Mouse (Mus musculus) forebrain, embryonic 15.5 days (tissue): ENCODE measurements at regions not wholly inside any gene's neighbourhood (a gene's known extent, or its start where the extent isn't known, plus 50 kb on each side); places are given as distances from the start of the nearest gene placed in this dataset.
A peak's percentile ranks its signal among the peaks of the same experiment; 100 is the strongest.

Experiments
- ATAC-seq: fragments of 200-750 bp; cut with Nextera tagmentation; replicated peaks from 2 replicates; pipeline ENCODE4 v1.8.0; 2017; ENCODE audit warnings: mild to moderate bottlenecking, moderate TSS enrichment, moderate library complexity
- H3K27ac ChIP-seq: fragments of 300-500 bp; sonication (generic); replicated peaks from 2 replicates; pipeline ENCODE4 v1.5.1; 2015; ENCODE audit warnings: mild to moderate bottlenecking, inconsistent platforms
- H3K27me3 ChIP-seq: fragments of 300-500 bp; sonication (generic); 2 replicates; pipeline ENCODE4 v1.6.1; 2015; ENCODE audit warnings: inconsistent platforms
- H3K36me3 ChIP-seq: fragments of 300-500 bp; sonication (generic); 2 replicates; pipeline ENCODE4 v1.6.1; 2015; ENCODE audit warnings: mild to moderate bottlenecking, inconsistent platforms
- H3K4me1 ChIP-seq: fragments of 300-500 bp; sonication (generic); 2 replicates; pipeline ENCODE4 v1.6.1; 2015; ENCODE audit warnings: inconsistent platforms
- H3K4me2 ChIP-seq: fragments of 300-500 bp; sonication (generic); replicated peaks from 2 replicates; pipeline ENCODE4 v1.6.1; 2015; ENCODE audit warnings: mild to moderate bottlenecking, inconsistent platforms
- H3K4me3 ChIP-seq: fragments of 300-500 bp; sonication (generic); 2 replicates; pipeline ENCODE4 v1.5.1; 2015; ENCODE audit warnings: mild to moderate bottlenecking, inconsistent platforms
- H3K9ac ChIP-seq: fragments of 300-500 bp; sonication (generic); replicated peaks from 2 replicates; pipeline ENCODE4 v1.6.1; 2015; ENCODE audit warnings: mild to moderate bottlenecking, inconsistent platforms
- H3K9me3 ChIP-seq: fragments of 300-500 bp; sonication (generic); 2 replicates; pipeline ENCODE4 v1.6.1; 2016; ENCODE audit warnings: inconsistent platforms
- WGBS: fragments of 180-500 bp; shearing (Covaris S2); methylation state at CpG from one replicate; pipeline ENCODE4 v1.1.7; 2015; ENCODE audit warnings: mixed read lengths; 5-methylcytosine and 5-hydroxymethylcytosine counted together

DNA sequence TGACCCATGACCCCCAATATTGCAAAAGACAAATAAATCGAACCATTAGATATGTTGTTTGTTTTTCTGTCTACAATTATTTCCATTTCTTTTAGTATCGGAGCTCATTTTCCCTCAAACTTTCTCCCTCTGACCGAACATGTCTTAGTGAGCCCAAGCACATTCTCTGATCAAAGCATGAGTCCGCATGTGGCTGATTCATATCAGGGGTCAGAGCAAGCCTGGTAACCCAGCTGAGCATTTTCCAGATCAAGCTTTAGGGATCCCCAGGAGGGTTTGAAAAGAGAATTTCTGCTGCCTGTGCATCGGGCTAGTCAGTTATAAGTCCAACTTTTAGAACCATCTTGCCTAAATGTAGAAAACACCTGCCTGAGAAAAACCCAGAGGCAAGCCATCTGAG, 350.6 kb downstream of the Ccser2 start:
- H3K4me1 ChIP-seq, result no peaks in the 10 kb centered on the region
- H3K4me2 ChIP-seq, result no peak overlapping the region
- H3K27ac ChIP-seq, result no peak overlapping the region
- H3K9ac ChIP-seq, result no peak overlapping the region
- H3K27me3 ChIP-seq, result no peaks in the 10 kb centered on the region
- H3K36me3 ChIP-seq, result no peaks in the 10 kb centered on the region
- no peak for ATAC-seq
- H3K9me3 ChIP-seq, result no peaks in the 10 kb centered on the region
- no peak overlapping the region for H3K4me3 ChIP-seq
- WGBS, result 84% methylated on average over 5 of the region's 5 CpGs

DNA sequence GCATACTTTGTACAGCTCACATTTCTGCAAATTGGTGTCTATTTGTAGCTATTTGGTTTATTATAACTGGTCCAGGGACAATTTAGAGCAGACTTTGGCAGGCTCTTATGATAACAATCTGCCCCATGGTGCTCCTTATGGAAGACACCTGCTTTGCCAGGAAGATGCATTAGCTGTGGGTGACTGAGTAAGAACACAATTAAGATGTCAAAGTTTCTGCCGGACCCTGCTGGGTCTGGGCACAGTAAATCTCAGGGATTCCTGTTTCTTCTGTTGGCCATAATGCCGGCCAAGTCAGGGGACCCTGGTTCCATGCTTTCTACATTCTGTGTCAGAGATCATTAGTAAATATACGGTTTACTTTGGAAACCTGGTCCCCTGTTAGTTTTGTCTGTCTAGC, 353.7 kb downstream of the Ccser2 start:
- Histone ChIP-seq H3K27me3 (no peaks in the 10 kb centered on the region), H3K4me3 (no peak overlapping the region), H3K9me3 (no peaks in the 10 kb centered on the region), H3K9ac (no peak overlapping the region), H3K36me3 (no peaks in the 10 kb centered on the region), H3K4me2 (no peak overlapping the region), H3K27ac (no peak overlapping the region), H3K4me1 (no peaks in the 10 kb centered on the region)
- ATAC-seq, result no peak
- 86% methylated on average over 3 of the region's 3 CpGs for WGBS

DNA sequence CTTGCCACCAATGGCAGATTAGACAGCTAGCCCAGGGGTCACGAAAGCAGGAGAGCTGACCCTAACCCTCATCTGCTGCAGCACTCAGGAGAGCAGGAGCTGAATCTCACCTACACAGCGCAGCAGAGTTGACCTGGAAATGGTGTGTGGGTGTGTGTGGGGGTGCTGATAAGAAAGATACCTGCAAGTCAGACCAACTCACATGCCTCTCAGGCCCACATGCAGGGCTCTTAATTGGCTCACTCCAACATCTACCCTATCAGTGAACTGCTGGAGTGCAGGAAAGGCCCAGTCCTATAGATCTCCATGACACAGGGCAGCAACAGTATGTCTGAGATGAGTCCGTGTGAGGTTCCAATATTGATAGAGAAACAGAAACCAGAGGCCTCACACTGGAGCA, 355.7 kb downstream of the Ccser2 start:
- Histone ChIP-seq H3K36me3 (no peaks in the 10 kb centered on the region), H3K4me1 (no peaks in the 10 kb centered on the region), H3K9ac (no peak overlapping the region), H3K4me2 (no peak overlapping the region), H3K27me3 (no peaks in the 10 kb centered on the region), H3K4me3 (no peak overlapping the region), H3K27ac (no peak overlapping the region), H3K9me3 (no peaks in the 10 kb centered on the region)
- ATAC-seq, result no peak
- 92% methylated on average over 3 of the region's 3 CpGs for whole genome bisulfite sequencing

DNA sequence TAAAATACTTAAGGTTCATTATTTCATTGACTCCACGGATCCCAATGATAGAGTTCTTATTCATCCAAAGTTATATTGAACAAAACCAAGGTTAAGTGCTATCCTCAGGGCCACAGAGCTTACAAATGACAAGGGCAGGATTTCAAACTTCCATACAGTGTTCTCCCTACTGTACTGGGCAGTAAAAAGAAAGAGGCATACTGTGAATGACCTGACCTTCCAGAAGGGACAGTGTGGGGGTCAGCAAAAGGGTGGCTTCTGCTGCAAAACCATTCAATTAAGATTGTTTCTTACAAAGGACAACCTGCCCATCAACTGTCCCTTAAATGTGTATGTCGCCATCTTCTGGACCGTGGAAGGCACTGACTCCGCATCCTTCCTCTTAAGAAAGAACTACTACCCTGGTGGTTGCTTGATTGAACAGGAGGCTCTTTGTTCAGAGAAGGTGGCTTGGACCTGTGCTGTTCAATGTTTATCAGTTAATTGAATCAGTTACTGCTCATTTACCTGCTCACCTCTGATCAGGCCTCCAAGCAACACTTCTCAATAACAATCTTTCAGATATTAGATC, 384.4 kb downstream of the Ccser2 start:
- no peaks in the 10 kb centered on the region for H3K36me3 ChIP-seq
- no peak overlapping the region for H3K9ac ChIP-seq
- 47% methylated on average over 4 of the region's 4 CpGs for WGBS
- H3K9me3 ChIP-seq, result no peaks in the 10 kb centered on the region
- H3K4me3 ChIP-seq, result no peak overlapping the region
- no peaks in the 10 kb centered on the region for H3K27me3 ChIP-seq
- H3K27ac ChIP-seq, result no peak overlapping the region
- 0 out of 2 replicates have a peak, but pooled peaks have one; percentile 8 for ATAC-seq
- no peaks in the 10 kb centered on the region for H3K4me1 ChIP-seq
- H3K4me2 ChIP-seq, result no peak overlapping the region

DNA sequence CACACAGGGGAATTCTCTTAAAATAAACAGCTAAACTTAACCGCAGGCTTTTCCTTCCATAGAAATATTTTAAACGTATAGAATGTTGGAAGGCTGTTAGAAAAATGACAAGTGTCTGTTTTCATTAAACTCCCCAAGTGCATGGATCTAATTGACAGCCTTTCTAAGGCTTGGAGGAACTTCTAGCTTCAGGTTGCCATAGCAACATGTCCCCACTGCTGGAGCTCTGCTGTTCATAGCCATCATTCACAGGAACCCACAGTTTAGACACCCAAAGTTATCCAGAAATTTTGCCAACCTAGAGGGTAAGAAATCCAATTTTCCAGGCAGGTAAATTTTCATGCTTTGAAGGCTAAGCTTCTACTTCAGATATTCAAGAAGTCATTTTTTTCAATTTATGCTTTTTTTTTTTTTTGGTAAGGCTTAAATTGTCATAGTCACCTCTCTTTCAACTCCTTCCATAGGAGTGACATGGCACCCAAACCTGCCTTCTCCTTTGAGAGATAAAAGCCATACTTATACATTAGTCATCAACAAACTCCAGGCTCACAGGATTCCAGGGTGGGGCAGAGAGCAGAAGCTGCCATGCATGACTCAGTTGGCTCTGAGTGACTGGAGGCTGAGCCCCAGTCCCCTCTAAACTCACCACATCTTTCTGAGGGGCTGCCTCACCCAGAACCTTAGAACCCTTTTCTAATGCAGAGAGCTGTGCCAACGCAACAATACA, 385.1 kb downstream of the Ccser2 start:
- H3K9ac ChIP-seq, result no peak overlapping the region
- H3K27ac ChIP-seq, result no peak overlapping the region
- no peaks in the 10 kb centered on the region for H3K4me1 ChIP-seq
- WGBS, result 72% methylated on average over 3 of the region's 3 CpGs
- H3K9me3 ChIP-seq, result no peaks in the 10 kb centered on the region
- ATAC-seq, result 0 out of 2 replicates have a peak, but pooled peaks have one; percentile 63
- H3K27me3 ChIP-seq, result no peaks in the 10 kb centered on the region
- no peaks in the 10 kb centered on the region for H3K36me3 ChIP-seq
- no peak overlapping the region for H3K4me2 ChIP-seq
- no peak overlapping the region for H3K4me3 ChIP-seq

DNA sequence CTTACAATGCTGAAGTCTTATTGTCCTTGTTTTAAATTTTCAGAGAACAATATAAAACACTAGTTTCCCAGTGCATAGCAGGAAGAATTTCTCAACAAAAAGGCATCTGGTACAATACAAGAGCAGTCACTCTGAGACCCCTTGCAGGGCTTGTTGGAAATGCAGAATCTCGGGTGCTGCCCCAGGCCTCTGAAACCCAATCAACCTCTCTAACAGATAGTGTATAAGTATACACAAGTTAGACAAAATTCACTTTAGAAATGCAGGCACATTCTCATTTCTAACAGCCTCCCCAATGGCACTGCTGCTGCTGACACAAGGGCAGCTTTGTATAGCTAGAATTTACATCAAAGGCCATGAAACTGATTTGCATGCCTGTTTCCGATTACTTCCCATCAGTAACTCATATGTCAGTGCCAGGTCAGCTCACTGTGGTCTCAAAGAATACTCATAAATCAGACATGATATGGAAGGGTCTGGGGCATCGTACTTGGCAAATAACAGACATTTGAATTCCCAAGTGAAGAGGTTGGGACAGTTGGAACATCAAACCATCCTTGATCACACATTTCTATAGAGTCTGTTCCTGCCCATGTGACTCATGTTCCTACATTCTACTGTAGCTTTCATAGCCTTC, 405.2 kb downstream of the Ccser2 start:
- Histone ChIP-seq H3K27ac (no peak overlapping the region), H3K4me3 (no peak overlapping the region)

DNA sequence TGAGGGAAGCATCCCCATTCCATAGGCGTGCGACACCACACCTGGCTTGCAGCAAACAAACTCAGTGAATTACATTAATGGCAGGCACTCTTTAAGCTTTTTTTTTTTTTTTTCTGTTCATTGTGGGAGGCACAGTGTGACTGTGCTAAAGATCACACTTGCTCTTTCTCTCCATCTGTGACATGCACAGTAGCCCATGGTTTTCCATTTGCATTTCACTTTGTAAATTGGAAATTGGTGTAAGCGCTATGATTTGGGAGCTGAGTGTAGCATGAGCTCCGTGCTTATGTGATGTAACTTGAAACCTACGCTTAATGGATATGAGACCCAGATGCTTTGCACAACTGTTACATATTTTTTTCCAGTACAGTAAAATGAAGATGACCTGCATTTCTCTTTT, 431.2 kb downstream of the Ccser2 start:
- WGBS, result 91% methylated on average over 5 of the region's 5 CpGs
- Histone ChIP-seq H3K36me3 (no peaks in the 10 kb centered on the region), H3K4me2 (no peak overlapping the region), H3K9me3 (no peaks in the 10 kb centered on the region), H3K4me1 (no peaks in the 10 kb centered on the region), H3K27me3 (no peaks in the 10 kb centered on the region), H3K4me3 (no peak overlapping the region), H3K27ac (no peak overlapping the region), H3K9ac (no peak overlapping the region)
- ATAC-seq, result no peak

More for the DNA sequence above, 405.2 kb downstream of the Ccser2 start:
- Histone ChIP-seq H3K4me1 (no peaks in the 10 kb centered on the region), H3K4me2 (no peak overlapping the region), H3K9ac (no peak overlapping the region), H3K9me3 (no peaks in the 10 kb centered on the region), H3K27me3 (no peaks in the 10 kb centered on the region), H3K36me3 (no peaks in the 10 kb centered on the region)
- no peak for ATAC-seq
- WGBS, result 60% methylated on average over 3 of the region's 3 CpGs

DNA sequence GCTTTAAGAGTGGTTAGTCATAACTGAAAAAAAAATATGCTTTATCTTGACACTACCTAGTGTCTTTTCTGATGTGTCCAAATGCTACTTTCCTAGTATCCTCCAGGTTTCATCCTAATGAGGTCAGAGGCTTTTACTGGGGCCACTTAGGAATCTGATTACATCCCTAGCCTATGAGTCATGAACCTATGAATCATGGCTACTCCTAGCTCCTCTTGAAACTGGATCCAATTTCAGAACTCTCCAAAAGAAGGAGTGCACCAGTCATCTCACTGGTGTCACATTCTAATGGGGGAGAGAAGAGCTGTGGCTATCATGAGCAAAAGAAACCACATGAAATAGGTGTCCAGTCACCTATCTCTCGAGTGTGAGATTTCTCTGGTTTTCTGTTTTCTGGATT, 432.6 kb downstream of the 4930474N05Rik start:
- no peaks in the 10 kb centered on the region for H3K4me1 ChIP-seq
- no peaks in the 10 kb centered on the region for H3K27me3 ChIP-seq
- H3K9ac ChIP-seq, result no peak overlapping the region
- no peak overlapping the region for H3K4me2 ChIP-seq
- H3K27ac ChIP-seq, result no peak overlapping the region
- no peak overlapping the region for H3K4me3 ChIP-seq
- ATAC-seq, result no peak
- H3K36me3 ChIP-seq, result no peaks in the 10 kb centered on the region
- H3K9me3 ChIP-seq, result no peaks in the 10 kb centered on the region
- 96% methylated on average over 1 of the region's 1 CpGs for WGBS

DNA sequence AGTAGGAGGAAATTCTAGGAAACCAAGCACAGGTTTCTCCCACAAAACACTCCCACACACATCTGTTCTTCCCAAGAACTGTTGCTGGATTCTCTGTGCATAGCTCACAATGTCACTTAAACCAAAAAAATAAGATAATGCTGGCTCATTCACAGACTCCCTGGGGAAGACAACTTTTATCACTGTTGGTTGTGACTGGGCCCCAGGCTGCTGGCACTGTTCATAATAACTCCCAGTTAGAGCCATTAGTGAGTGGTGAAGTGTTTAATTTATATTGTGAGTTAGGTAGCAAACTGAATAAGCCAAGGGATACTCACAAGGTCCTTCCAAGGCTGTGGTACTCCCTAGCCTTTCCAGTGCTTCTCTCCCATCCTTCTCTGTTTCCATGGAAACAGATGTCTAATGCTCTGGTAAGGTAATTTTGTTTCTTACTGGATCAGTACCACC, 430.9 kb downstream of the 4930474N05Rik start:
- H3K9me3 ChIP-seq, result no peaks in the 10 kb centered on the region
- ATAC-seq, result no peak
- H3K36me3 ChIP-seq, result no peaks in the 10 kb centered on the region
- H3K4me2 ChIP-seq, result no peak overlapping the region
- no peak overlapping the region for H3K9ac ChIP-seq
- no peak overlapping the region for H3K4me3 ChIP-seq
- H3K27me3 ChIP-seq, result no peaks in the 10 kb centered on the region
- no peak overlapping the region for H3K27ac ChIP-seq
- no peaks in the 10 kb centered on the region for H3K4me1 ChIP-seq

DNA sequence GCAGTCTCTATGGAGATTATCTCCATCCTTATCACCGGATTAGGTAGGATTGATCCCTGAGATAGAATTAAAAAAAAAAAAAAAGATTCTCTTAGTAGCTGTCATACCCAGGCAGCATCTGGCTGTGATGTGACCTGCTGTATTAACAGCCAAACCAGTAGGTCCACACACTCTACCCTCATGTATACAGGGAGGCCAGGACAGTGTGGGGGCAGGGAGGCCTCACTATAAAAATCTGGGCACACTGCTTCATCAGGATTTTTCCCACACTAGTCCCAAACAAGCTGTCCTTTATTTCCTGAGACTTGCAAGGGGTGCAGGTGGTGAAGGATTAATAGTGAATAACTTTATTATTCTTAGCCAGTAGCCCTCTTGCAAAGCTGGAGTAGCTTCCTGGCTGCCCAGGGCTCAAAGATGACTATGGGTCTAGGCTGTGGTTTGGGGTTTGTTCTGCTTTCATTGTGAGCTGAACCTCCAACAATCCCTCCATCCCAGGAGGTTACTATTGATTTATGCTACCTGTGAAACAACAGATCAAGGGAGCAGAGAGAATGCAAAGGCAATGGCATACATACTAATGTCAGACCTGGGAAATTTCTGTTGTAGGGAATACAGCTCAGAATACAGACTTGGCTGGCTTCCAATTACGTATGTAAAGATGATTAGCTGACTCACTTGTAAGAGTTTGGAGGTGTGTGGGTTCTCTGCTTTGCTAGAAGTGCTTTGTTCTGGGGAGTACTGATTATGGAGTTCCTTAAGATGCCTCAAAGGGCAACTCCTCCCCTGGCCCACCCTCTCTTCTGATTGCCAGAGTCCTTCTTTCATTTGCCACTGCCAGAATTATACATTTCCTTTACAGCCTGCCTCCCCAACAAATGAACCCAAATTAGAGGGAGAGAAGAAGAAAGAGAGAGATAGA, 407.6 kb downstream of the 4930474N05Rik start:
- Histone ChIP-seq H3K27ac (no peak overlapping the region), H3K4me1 (no peaks in the 10 kb centered on the region), H3K9ac (no peak overlapping the region), H3K27me3 (no peaks in the 10 kb centered on the region), H3K36me3 (no peaks in the 10 kb centered on the region), H3K4me2 (no peak overlapping the region), H3K4me3 (no peak overlapping the region), H3K9me3 (no peaks in the 10 kb centered on the region)
- 0 out of 2 replicates have a peak, but pooled peaks have one; percentile 23 for ATAC-seq
- WGBS, result 47% methylated on average over 2 of the region's 2 CpGs

DNA sequence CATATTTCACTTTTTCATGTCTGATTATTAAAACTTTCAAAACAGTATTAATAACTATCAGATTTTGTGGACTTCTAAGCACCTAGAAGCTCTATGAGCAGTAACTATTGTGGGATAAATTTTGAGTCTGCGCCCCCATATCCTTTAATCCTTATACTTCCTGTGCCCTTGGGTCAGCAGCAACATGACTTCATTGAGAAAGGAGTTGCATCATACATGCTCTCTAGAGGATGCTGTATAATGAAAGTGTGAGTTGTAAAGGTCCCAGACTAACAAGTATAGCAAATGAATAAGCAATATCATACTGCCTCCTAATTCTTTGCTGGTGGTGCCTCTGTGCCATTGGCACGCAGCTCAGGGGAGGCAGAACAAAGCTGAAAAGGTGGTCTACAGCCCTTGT, 404.6 kb downstream of the 4930474N05Rik start:
- Histone ChIP-seq H3K4me3 (no peak overlapping the region), H3K9ac (no peak overlapping the region), H3K4me1 (no peaks in the 10 kb centered on the region), H3K9me3 (no peaks in the 10 kb centered on the region), H3K27me3 (no peaks in the 10 kb centered on the region), H3K4me2 (no peak overlapping the region), H3K36me3 (no peaks in the 10 kb centered on the region), H3K27ac (no peak overlapping the region)
- ATAC-seq, result no peak
- WGBS, result 77% methylated on average over 2 of the region's 2 CpGs

DNA sequence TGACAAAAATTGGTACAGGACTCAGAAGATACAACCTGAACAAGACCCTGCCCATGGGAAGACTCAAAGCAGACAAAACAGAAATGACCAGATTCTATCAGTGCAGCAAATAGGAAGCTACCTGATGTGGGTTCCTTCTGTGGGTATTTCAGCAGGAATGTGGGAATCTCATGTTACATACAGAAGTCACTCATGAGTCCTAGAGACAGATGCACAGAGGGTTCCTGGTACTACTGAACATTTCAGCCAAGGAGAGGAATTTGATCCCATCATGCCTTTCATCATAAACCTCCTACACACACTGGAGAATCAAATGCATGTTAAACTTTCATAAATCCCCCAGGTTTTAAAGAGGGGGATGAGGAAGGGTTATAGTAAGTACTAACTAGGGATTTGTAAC, 390.8 kb downstream of the 4930474N05Rik start:
- Histone ChIP-seq H3K36me3 (no peaks in the 10 kb centered on the region), H3K4me2 (no peak overlapping the region), H3K4me1 (no peaks in the 10 kb centered on the region), H3K9me3 (no peaks in the 10 kb centered on the region), H3K27ac (no peak overlapping the region), H3K4me3 (no peak overlapping the region), H3K27me3 (no peaks in the 10 kb centered on the region), H3K9ac (no peak overlapping the region)
- no peak for ATAC-seq
